Mouse (Mus musculus) intestine, embryonic 15.5 days (tissue): Measurements from ENCODE around the gene Caly. TPM values are rescaled to one million over a fixed set of nuclear protein-coding genes. Genes with fewer than 3 reads are reported as not detected.

ENCODE experiments used
- ATAC-seq: fragments of 200-750 bp; cut with Nextera tagmentation; 2 replicates; pipeline ENCODE4 v1.8.0; 2017; ENCODE audit warnings: moderate TSS enrichment, moderate library complexity
- H3K27ac ChIP-seq: fragments of 300-500 bp; sonication (generic); 2 replicates; pipeline ENCODE4 v1.5.1; 2015; ENCODE audit warnings: mild to moderate bottlenecking, inconsistent platforms
- H3K27me3 ChIP-seq: fragments of 300-500 bp; sonication (generic); replicated peaks from 2 replicates; pipeline ENCODE4 v1.6.1; 2015; ENCODE audit warnings: inconsistent platforms
- H3K36me3 ChIP-seq: fragments of 300-500 bp; sonication (generic); 2 replicates; pipeline ENCODE4 v1.6.1; 2015; ENCODE audit warnings: inconsistent platforms
- H3K4me1 ChIP-seq: fragments of 300-500 bp; sonication (generic); replicated peaks from 2 replicates; pipeline ENCODE4 v1.6.1; 2015; ENCODE audit warnings: inconsistent platforms
- H3K4me2 ChIP-seq: fragments of 300-500 bp; sonication (generic); replicated peaks from 2 replicates; pipeline ENCODE4 v1.6.1; 2015; ENCODE audit warnings: mild to moderate bottlenecking, inconsistent platforms
- H3K4me3 ChIP-seq: fragments of 300-500 bp; sonication (generic); replicated peaks from 2 replicates; pipeline ENCODE4 v1.5.1; 2015; ENCODE audit warnings: inconsistent platforms
- H3K9ac ChIP-seq: fragments of 300-500 bp; sonication (generic); 2 replicates; pipeline ENCODE4 v1.6.1; 2015; ENCODE audit warnings: inconsistent platforms
- H3K9me3 ChIP-seq: fragments of 300-500 bp; sonication (generic); 2 replicates; pipeline ENCODE4 v1.6.1; 2016; ENCODE audit warnings: inconsistent platforms
- WGBS: fragments of 180-500 bp; shearing (Covaris S2); methylation state at CpG from one replicate; pipeline ENCODE4 v1.1.7; 2015; 5-methylcytosine and 5-hydroxymethylcytosine counted together
- polyA plus RNA-seq: library from polyadenylated mRNA; unstranded; fragments of >200 nt; fragmentation: Nextera tagmentation; extraction: Ambion mirVana; gene quantifications from 2 replicates; pipeline ENCODE4 v1.2.1, GENCODE M21; 2015

Gene Caly
- polyA plus RNA-seq, 1 experiment from 2014 or later, result 3.7 TPM

DNA sequence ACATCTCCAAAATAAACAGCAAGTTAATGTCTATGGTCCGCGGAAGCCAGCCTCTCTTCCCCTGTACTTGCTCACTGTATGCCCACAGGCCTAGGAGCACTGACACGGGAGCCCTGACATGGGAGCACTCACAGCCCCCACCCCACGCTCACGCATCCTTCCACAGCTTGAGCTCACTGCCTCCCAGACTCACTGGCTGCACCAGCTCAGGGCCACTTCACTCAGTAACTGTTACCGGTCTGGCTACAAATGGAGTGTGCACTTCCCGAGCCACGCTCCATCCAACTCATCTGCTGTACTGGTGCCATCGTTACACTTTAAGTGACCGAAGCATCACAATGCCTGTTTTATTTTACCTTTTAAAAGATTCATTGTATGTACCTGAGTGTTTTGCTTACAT, 50.0 kb downstream of the Caly start:
- Histone ChIP-seq H3K4me3 (no peak overlapping the region), H3K9ac (no peak overlapping the region), H3K4me1 (peaks cover 12% of the 10 kb centered on the region), H3K27me3 (no peaks in the 10 kb centered on the region), H3K27ac (no peak overlapping the region), H3K9me3 (no peaks in the 10 kb centered on the region), H3K4me2 (no peak overlapping the region), H3K36me3 (peaks cover 37% of the 10 kb centered on the region)
- 94% methylated on average over 10 of the region's 10 CpGs for WGBS
- ATAC-seq, result no peak

GRCm38 (mm10) chr7:140031771-140032170, 50.6 kb downstream of the Caly start:
- H3K27ac ChIP-seq, result no peak overlapping the region
- peaks cover 37% of the 10 kb centered on the region for H3K36me3 ChIP-seq
- H3K4me1 ChIP-seq, result peaks cover 6% of the 10 kb centered on the region
- H3K9ac ChIP-seq, result no peak overlapping the region
- 95% methylated on average over 12 of the region's 12 CpGs for WGBS
- no peak overlapping the region for H3K4me2 ChIP-seq
- H3K4me3 ChIP-seq, result no peak overlapping the region
- no peaks in the 10 kb centered on the region for H3K27me3 ChIP-seq
- no peaks in the 10 kb centered on the region for H3K9me3 ChIP-seq
- no peak for ATAC-seq

Other genes with a start within 250 kb of the Caly start
- gene Adgra1, start 248.4 kb downstream of the Caly start, polyA plus RNA-seq, result 0.11 and 0.96 TPM in 2 replicates
- gene Kndc1, start 187.9 kb downstream of the Caly start, polyA plus RNA-seq, result 0.13 and 0.24 TPM in 2 replicates
- gene Utf1, start 138.8 kb downstream of the Caly start, polyA plus RNA-seq, result not detected in 2 replicates
- 0.15 and 0.24 TPM in 2 replicates for gene 6430531B16Rik, start 103.8 kb downstream of the Caly start, polyA plus RNA-seq
- gene Adam8, start 90.0 kb downstream of the Caly start, polyA plus RNA-seq, result 1.3 and 2.2 TPM in 2 replicates
- 32.2 and 32.9 TPM in 2 replicates for gene Zfp511, start 46.2 kb downstream of the Caly start, polyA plus RNA-seq
- gene Tubgcp2, start 45.9 kb downstream of the Caly start, polyA plus RNA-seq, result 39.8 and 41.3 TPM in 2 replicates
- gene Msx3, start 33.5 kb downstream of the Caly start, polyA plus RNA-seq, result not detected in 2 replicates
- 487 and 598 TPM in 2 replicates for gene Prap1, start 10.8 kb upstream of the Caly start, polyA plus RNA-seq
- 53.5 and 59.6 TPM in 2 replicates for gene Fuom, start 19.9 kb upstream of the Caly start, polyA plus RNA-seq
- gene Paox, start 33.3 kb upstream of the Caly start, polyA plus RNA-seq, result 38.3 and 38.4 TPM in 2 replicates
- gene Echs1, start 33.9 kb upstream of the Caly start, polyA plus RNA-seq, result 183 and 188 TPM in 2 replicates
- 24.0 and 27.3 TPM in 2 replicates for gene Mtg1, start 55.0 kb upstream of the Caly start, polyA plus RNA-seq
- 1.2 and 1.7 TPM in 2 replicates for gene Sprn, start 72.3 kb upstream of the Caly start, polyA plus RNA-seq
- not detected in 2 replicates for gene Olfr522, start 82.2 kb upstream of the Caly start, polyA plus RNA-seq
- gene Olfr523, start 90.7 kb upstream of the Caly start, polyA plus RNA-seq, result not detected in 2 replicates
- not detected in 2 replicates for gene Olfr524, start 123.4 kb upstream of the Caly start, polyA plus RNA-seq
- gene Cd163l1, start 135.7 kb upstream of the Caly start, polyA plus RNA-seq, result 0.09 and 0.20 TPM in 2 replicates
- not detected in 2 replicates for gene 5830411N06Rik, start 164.7 kb upstream of the Caly start, polyA plus RNA-seq
- gene Olfr525, start 238.3 kb upstream of the Caly start, polyA plus RNA-seq, result not detected in 2 replicates